Mouse (Mus musculus) forebrain, embryonic 14.5 days (tissue): ENCODE measurements around the gene C1qtnf6. TPM values are rescaled to one million over a fixed set of nuclear protein-coding genes. Genes with fewer than 3 reads are reported as not detected.
A peak's percentile ranks its signal among the peaks of the same experiment; 100 is the strongest.

Experiments
- ATAC-seq: fragments of 200-750 bp; cut with Nextera tagmentation; 2 replicates; pipeline ENCODE4 v1.8.0; 2017; ENCODE audit warnings: mild to moderate bottlenecking, moderate library complexity
- DNase-seq: peaks from one replicate; pipeline ENCODE4 v3.0.0-alpha.2; 2015; ENCODE audit warnings: low spot score
- H3K27ac ChIP-seq: fragments of 300-500 bp; sonication (generic); 2 replicates; pipeline ENCODE4 v1.5.1; 2014; ENCODE audit warnings: low read depth, mild to moderate bottlenecking, control low read depth, low read length, moderate library complexity
- H3K27me3 ChIP-seq: fragments of 300-500 bp; sonication (generic); replicated peaks from 2 replicates; pipeline ENCODE4 v1.6.1; 2014; ENCODE audit warnings: low read length, control low read depth, mixed read lengths; ENCODE audit not compliant: control insufficient read depth, insufficient read depth
- H3K36me3 ChIP-seq: fragments of 300-500 bp; sonication (generic); 2 replicates; pipeline ENCODE4 v1.6.1; 2014; ENCODE audit warnings: low read length, control low read depth; ENCODE audit not compliant: control insufficient read depth, insufficient read depth
- H3K4me1 ChIP-seq: fragments of 300-500 bp; sonication (generic); 2 replicates; pipeline ENCODE4 v1.6.1; 2014; ENCODE audit warnings: antibody characterized with exemption, low read length, control low read depth; ENCODE audit not compliant: control insufficient read depth, insufficient read depth
- H3K4me2 ChIP-seq: fragments of 300-500 bp; sonication (generic); 2 replicates; pipeline ENCODE4 v1.6.1; 2014; ENCODE audit warnings: mild to moderate bottlenecking, control low read depth, low read length
- H3K4me3 ChIP-seq: fragments of 300-500 bp; sonication (generic); 2 replicates; pipeline ENCODE4 v1.5.1; 2014; ENCODE audit warnings: low read depth, low read length, control low read depth
- H3K9ac ChIP-seq: fragments of 300-500 bp; sonication (generic); 2 replicates; pipeline ENCODE4 v1.6.1; 2014; ENCODE audit warnings: mild to moderate bottlenecking, low read length, control low read depth, moderate library complexity
- H3K9me3 ChIP-seq: fragments of 300-500 bp; sonication (generic); replicated peaks from 2 replicates; pipeline ENCODE4 v1.6.1; 2016; ENCODE audit warnings: low read length, control low read depth, mixed read lengths; ENCODE audit not compliant: control insufficient read depth
- whole genome bisulfite sequencing: fragments of 180-500 bp; shearing (Covaris S2); extraction: QIAGEN DNeasy Blood & Tissue Kit; methylation state at CpG from one replicate; pipeline ENCODE4 v1.1.7; 2014; 5-methylcytosine and 5-hydroxymethylcytosine counted together
- polyA plus RNA-seq: library from polyadenylated mRNA; unstranded; fragments of >200 nt; fragmentation: Nextera tagmentation; extraction: Ambion mirVana; gene quantifications from 2 replicates; pipeline ENCODE4 v1.2.1, GENCODE M21; 2014

Gene C1qtnf6
- polyA plus RNA-seq, 1 experiment from 2014 or later = 8.6 TPM

- Histone ChIP-seq H3K9me3 (no peaks in the 10 kb centered on the region), H3K27ac (no peak overlapping the region), H3K9ac (no peak overlapping the region), H3K4me2 (no peak overlapping the region), H3K4me3 (no peak overlapping the region), H3K27me3 (no peaks in the 10 kb centered on the region), H3K36me3 (no peaks in the 10 kb centered on the region), H3K4me1 (peaks cover 8% of the 10 kb centered on the region)
- DNase-seq (no peak), ATAC-seq (no peak)
- WGBS = 82% methylated on average over 7 of the region's 7 CpGs
These were observed 3.2 kb downstream of the C1qtnf6 start for GRCm38 (mm10) chr15:78527973-78528372.

- H3K27me3 ChIP-seq = no peaks in the 10 kb centered on the region
- H3K4me1 ChIP-seq = peaks cover 2% of the 10 kb centered on the region; the same call in 1 of the 2 replicates
- no peaks in the 10 kb centered on the region for H3K36me3 ChIP-seq
- no peak overlapping the region for H3K9ac ChIP-seq
- DNase-seq (no peak), ATAC-seq (no peak)
- H3K9me3 ChIP-seq = no peaks in the 10 kb centered on the region
- H3K27ac ChIP-seq = no peak overlapping the region
- no peak overlapping the region for H3K4me2 ChIP-seq
- WGBS = 86% methylated on average over 5 of the region's 5 CpGs
- H3K4me3 ChIP-seq = no peak overlapping the region
These were observed 7.1 kb downstream of the C1qtnf6 start for GRCm38 (mm10) chr15:78524163-78524562.

- 82% methylated on average over 6 of the region's 6 CpGs for WGBS
- H3K36me3 ChIP-seq = no peaks in the 10 kb centered on the region
- no peak for ATAC-seq
- H3K9me3 ChIP-seq = no peaks in the 10 kb centered on the region
- no peaks in the 10 kb centered on the region for H3K4me1 ChIP-seq
- H3K4me2 ChIP-seq = no peak overlapping the region
- H3K27ac ChIP-seq = no peak overlapping the region
- H3K9ac ChIP-seq = no peak overlapping the region
- no peaks in the 10 kb centered on the region for H3K27me3 ChIP-seq
- DNase-seq = no peak
- no peak overlapping the region for H3K4me3 ChIP-seq
These were observed 9.3 kb downstream of the C1qtnf6 start for GRCm38 (mm10) chr15:78521892-78522291.

GRCm38 (mm10) chr15:78521331-78521730, 9.9 kb downstream of the C1qtnf6 start:
- no peaks in the 10 kb centered on the region for H3K27me3 ChIP-seq
- H3K9me3 ChIP-seq = no peaks in the 10 kb centered on the region
- DNase-seq = no peak
- H3K27ac ChIP-seq = no peak overlapping the region
- 79% methylated on average over 8 of the region's 8 CpGs for WGBS
- no peak overlapping the region for H3K4me3 ChIP-seq
- no peak overlapping the region for H3K4me2 ChIP-seq
- no peak for ATAC-seq
- no peak overlapping the region for H3K9ac ChIP-seq
- no peaks in the 10 kb centered on the region for H3K4me1 ChIP-seq
- no peaks in the 10 kb centered on the region for H3K36me3 ChIP-seq

GRCm38 (mm10) chr15:78520112-78520715, 11.0 kb downstream of the C1qtnf6 start:
- no peak for ATAC-seq
- no peak overlapping the region for H3K27ac ChIP-seq
- no peaks in the 10 kb centered on the region for H3K36me3 ChIP-seq
- H3K27me3 ChIP-seq = no peaks in the 10 kb centered on the region
- no peak for DNase-seq
- WGBS = 76% methylated on average over 13 of the region's 13 CpGs
- no peaks in the 10 kb centered on the region for H3K9me3 ChIP-seq
- H3K4me3 ChIP-seq = no peak overlapping the region
- no peaks in the 10 kb centered on the region for H3K4me1 ChIP-seq
- no peak overlapping the region for H3K9ac ChIP-seq
- H3K4me2 ChIP-seq = no peak overlapping the region

GRCm38 (mm10) chr15:78518221-78518620, 13.0 kb downstream of the C1qtnf6 start:
- no peak for ATAC-seq
- Histone ChIP-seq H3K4me2 (no peak overlapping the region), H3K36me3 (no peaks in the 10 kb centered on the region), H3K4me1 (0 out of 2 replicates have a peak, but pooled peaks cover 5% of the 10 kb centered on the region), H3K9me3 (no peaks in the 10 kb centered on the region), H3K27ac (no peak overlapping the region), H3K27me3 (no peaks in the 10 kb centered on the region), H3K4me3 (no peak overlapping the region), H3K9ac (no peak overlapping the region)
- DNase-seq = no peak
- 78% methylated on average over 7 of the region's 7 CpGs for WGBS

- H3K4me1 ChIP-seq = 0 out of 2 replicates have a peak, but pooled peaks cover 5% of the 10 kb centered on the region
- H3K27ac ChIP-seq = no peak overlapping the region
- DNase-seq (no peak), ATAC-seq (no peak)
- no peak overlapping the region for H3K9ac ChIP-seq
- WGBS = 93% methylated on average over 6 of the region's 6 CpGs
- H3K9me3 ChIP-seq = no peaks in the 10 kb centered on the region
- H3K36me3 ChIP-seq = no peaks in the 10 kb centered on the region
- no peaks in the 10 kb centered on the region for H3K27me3 ChIP-seq
- no peak overlapping the region for H3K4me3 ChIP-seq
- no peak overlapping the region for H3K4me2 ChIP-seq
These were observed 15.5 kb downstream of the C1qtnf6 start for GRCm38 (mm10) chr15:78515759-78516158.

- H3K36me3 ChIP-seq = no peaks in the 10 kb centered on the region
- H3K9ac ChIP-seq = no peak overlapping the region
- H3K4me1 ChIP-seq = peaks cover 7% of the 10 kb centered on the region; the same call in 1 of the 2 replicates
- no peaks in the 10 kb centered on the region for H3K9me3 ChIP-seq
- 39% methylated on average over 7 of the region's 7 CpGs for WGBS
- H3K4me3 ChIP-seq = no peak overlapping the region
- peak; percentile 42; the same call in 1 of the 2 replicates for ATAC-seq
- H3K27ac ChIP-seq = no peak overlapping the region
- peak; percentile 84 for DNase-seq
- H3K27me3 ChIP-seq = no peaks in the 10 kb centered on the region
- no peak overlapping the region for H3K4me2 ChIP-seq
These were observed 16.6 kb downstream of the C1qtnf6 start for GRCm38 (mm10) chr15:78514393-78515146.

GRCm38 (mm10) chr15:78513019-78513418, 18.2 kb downstream of the C1qtnf6 start:
- Histone ChIP-seq H3K27ac (no peak overlapping the region), H3K4me1 (peaks cover 7% of the 10 kb centered on the region; the same call in 1 of the 2 replicates), H3K36me3 (no peaks in the 10 kb centered on the region), H3K9ac (no peak overlapping the region), H3K4me3 (no peak overlapping the region), H3K4me2 (no peak overlapping the region), H3K27me3 (no peaks in the 10 kb centered on the region), H3K9me3 (no peaks in the 10 kb centered on the region)
- WGBS = 88% methylated on average over 14 of the region's 14 CpGs
- ATAC-seq = no peak
- no peak for DNase-seq
